Mouse (Mus musculus): Measurements from ENCODE around the gene Brd3. TPM values are rescaled to one million over a fixed set of nuclear protein-coding genes. Genes with fewer than 3 reads are reported as not detected.
"Not testable (repeated sequence)": the region's sequence is repeated elsewhere in the genome, so short reads cannot be mapped to it uniquely, and the experiment has no call there.

Gene Brd3
- total RNA-seq (2014; rRNA removed) (40.4 and 58.5 TPM in 2 replicates), polyA plus RNA-seq (2015; fragmentation: Nextera tagmentation; extraction: Ambion mirVana) (119 and 135 TPM in 2 replicates)

- 69% methylated on average over 4 of the region's 4 CpGs for WGBS
- ATAC-seq (no peak), DNase-seq (no peak)
- H3K9me3 ChIP-seq (ENCODE audit: low read length), result no peaks in the 10 kb centered on the region
- H3K9ac ChIP-seq, result no peak within 1 kb of the TSS
- H3K27ac ChIP-seq (ENCODE audit: low read depth, low read length), result no peak within 1 kb of the TSS
- H3K4me2 ChIP-seq (ENCODE audit: low read depth), result no peak within 1 kb of the TSS
- H3K4me1 ChIP-seq (ENCODE audit: insufficient read depth), result no peaks in the 10 kb centered on the region
- H3K27me3 ChIP-seq (ENCODE audit: insufficient read depth, low read length), result no peaks in the 10 kb centered on the region
- no peak within 1 kb of the TSS for H3K4me3 ChIP-seq (ENCODE audit: low read depth, low read length)
- H3K36me3 ChIP-seq (ENCODE audit: insufficient read depth), result no peaks in the 10 kb centered on the region
- no peak for TF ChIP-seq CTCF (IDR thresholded peaks at IDR 0.05; ENCODE audit: low read depth)
Measured at GRCm38 (mm10) chr2:27507562-27507961, at the start of gene Brd3. Brd3 (minus strand) TSS chr2:27507662.

GRCm38 (mm10) chr2:27556921-27557320 lies 49.5 kb upstream of the Brd3 start:
- DNase-seq (no peak), ATAC-seq (no peak)
- no peak overlapping the region for H3K9ac ChIP-seq
- no peaks in the 10 kb centered on the region for H3K36me3 ChIP-seq (ENCODE audit: insufficient read depth)
- H3K4me1 ChIP-seq (ENCODE audit: insufficient read depth), result no peaks in the 10 kb centered on the region
- H3K27ac ChIP-seq (ENCODE audit: low read depth, low read length), result no peak overlapping the region
- no peaks in the 10 kb centered on the region for H3K9me3 ChIP-seq (ENCODE audit: low read length)
- H3K4me3 ChIP-seq (ENCODE audit: low read depth, low read length), result no peak overlapping the region
- 84% methylated on average over 6 of the region's 6 CpGs for WGBS
- no peak overlapping the region for H3K4me2 ChIP-seq (ENCODE audit: low read depth)
- no peak for TF ChIP-seq CTCF (IDR thresholded peaks at IDR 0.05; ENCODE audit: low read depth)
- H3K27me3 ChIP-seq (ENCODE audit: insufficient read depth, low read length), result no peaks in the 10 kb centered on the region

- no peak for ATAC-seq
- Histone ChIP-seq H3K4me1 (ENCODE audit: insufficient read depth) (no peaks in the 10 kb centered on the region), H3K4me2 (ENCODE audit: low read depth) (no peak overlapping the region), H3K9me3 (ENCODE audit: low read length) (no peaks in the 10 kb centered on the region), H3K27ac (ENCODE audit: low read depth, low read length) (no peak overlapping the region), H3K9ac (no peak overlapping the region), H3K4me3 (ENCODE audit: low read depth, low read length) (no peak overlapping the region), H3K36me3 (ENCODE audit: insufficient read depth) (no peaks in the 10 kb centered on the region), H3K27me3 (ENCODE audit: insufficient read depth, low read length) (no peaks in the 10 kb centered on the region)
- TF ChIP-seq CTCF (IDR thresholded peaks at IDR 0.05; ENCODE audit: low read depth), result no peak
- 81% methylated on average over 9 of the region's 9 CpGs for WGBS
- DNase-seq, result no peak
Measured at GRCm38 (mm10) chr2:27554308-27554707, 46.8 kb upstream of the Brd3 start.

- DNase-seq (peak; percentile 88), ATAC-seq (no peak; the same call in 1 of the 2 replicates)
- TF ChIP-seq CTCF (IDR thresholded peaks at IDR 0.05; ENCODE audit: low read depth), result peak; percentile 97
- Histone ChIP-seq H3K27ac (ENCODE audit: low read depth, low read length) (no peak overlapping the region), H3K4me2 (ENCODE audit: low read depth) (no peak overlapping the region), H3K36me3 (ENCODE audit: insufficient read depth) (no peaks in the 10 kb centered on the region), H3K4me3 (ENCODE audit: low read depth, low read length) (no peak overlapping the region), H3K9ac (no peak overlapping the region), H3K9me3 (ENCODE audit: low read length) (no peaks in the 10 kb centered on the region), H3K27me3 (ENCODE audit: insufficient read depth, low read length) (no peaks in the 10 kb centered on the region), H3K4me1 (ENCODE audit: insufficient read depth) (no peaks in the 10 kb centered on the region)
- WGBS, result 23% methylated on average over 7 of the region's 7 CpGs
Measured at GRCm38 (mm10) chr2:27552620-27553287, 45.3 kb upstream of the Brd3 start.

GRCm38 (mm10) chr2:27548664-27549369 lies 41.4 kb upstream of the Brd3 start:
- WGBS, result 84% methylated on average over 1 of the region's 1 CpGs
- H3K9ac ChIP-seq, result no peak overlapping the region
- no peaks in the 10 kb centered on the region for H3K36me3 ChIP-seq (ENCODE audit: insufficient read depth)
- no peak overlapping the region for H3K4me2 ChIP-seq (ENCODE audit: low read depth)
- no peak overlapping the region for H3K4me3 ChIP-seq (ENCODE audit: low read depth, low read length)
- no peaks in the 10 kb centered on the region for H3K9me3 ChIP-seq (ENCODE audit: low read length)
- ATAC-seq, result no peak
- H3K27me3 ChIP-seq (ENCODE audit: insufficient read depth, low read length), result no peaks in the 10 kb centered on the region
- H3K4me1 ChIP-seq (ENCODE audit: insufficient read depth), result no peaks in the 10 kb centered on the region
- DNase-seq, result no peak
- no peak for TF ChIP-seq CTCF (IDR thresholded peaks at IDR 0.05; ENCODE audit: low read depth)
- no peak overlapping the region for H3K27ac ChIP-seq (ENCODE audit: low read depth, low read length)

GRCm38 (mm10) chr2:27547986-27548385 lies 40.5 kb upstream of the Brd3 start:
- Histone ChIP-seq H3K9ac (no peak overlapping the region), H3K4me3 (ENCODE audit: low read depth, low read length) (no peak overlapping the region), H3K4me1 (ENCODE audit: insufficient read depth) (no peaks in the 10 kb centered on the region), H3K4me2 (ENCODE audit: low read depth) (no peak overlapping the region), H3K36me3 (ENCODE audit: insufficient read depth) (no peaks in the 10 kb centered on the region), H3K9me3 (ENCODE audit: low read length) (no peaks in the 10 kb centered on the region), H3K27me3 (ENCODE audit: insufficient read depth, low read length) (no peaks in the 10 kb centered on the region), H3K27ac (ENCODE audit: low read depth, low read length) (no peak overlapping the region)
- TF ChIP-seq CTCF (IDR thresholded peaks at IDR 0.05; ENCODE audit: low read depth), result no peak
- ATAC-seq, result no peak
- DNase-seq, result no peak
- 96% methylated on average over 2 of the region's 2 CpGs for WGBS

- no peak for DNase-seq
- Histone ChIP-seq H3K27me3 (ENCODE audit: insufficient read depth, low read length) (no peaks in the 10 kb centered on the region), H3K9ac (no peak overlapping the region), H3K27ac (ENCODE audit: low read depth, low read length) (no peak overlapping the region), H3K36me3 (ENCODE audit: insufficient read depth) (no peaks in the 10 kb centered on the region), H3K4me3 (ENCODE audit: low read depth, low read length) (no peak overlapping the region), H3K4me1 (ENCODE audit: insufficient read depth) (no peaks in the 10 kb centered on the region), H3K9me3 (ENCODE audit: low read length) (no peaks in the 10 kb centered on the region), H3K4me2 (ENCODE audit: low read depth) (no peak overlapping the region)
- 57% methylated on average over 1 of the region's 1 CpGs for WGBS
- no peak for TF ChIP-seq CTCF (IDR thresholded peaks at IDR 0.05; ENCODE audit: low read depth)
- no peak for ATAC-seq
Measured at GRCm38 (mm10) chr2:27547326-27547725, 39.9 kb upstream of the Brd3 start.

- not testable (repeated sequence) for H3K4me3 ChIP-seq (ENCODE audit: low read depth, low read length); H3K4me2 ChIP-seq (ENCODE audit: low read depth); H3K27ac ChIP-seq (ENCODE audit: low read depth, low read length); DNase-seq; H3K36me3 ChIP-seq (ENCODE audit: insufficient read depth); H3K27me3 ChIP-seq (ENCODE audit: insufficient read depth, low read length); H3K4me1 ChIP-seq (ENCODE audit: insufficient read depth); H3K9ac ChIP-seq; ATAC-seq; H3K9me3 ChIP-seq (ENCODE audit: low read length)
- WGBS, result 95% methylated on average over 8 of the region's 8 CpGs
Measured at GRCm38 (mm10) chr2:27546041-27546440, 38.6 kb upstream of the Brd3 start.

GRCm38 (mm10) chr2:27545517-27545916 lies 38.1 kb upstream of the Brd3 start:
- H3K4me2 ChIP-seq (ENCODE audit: low read depth); H3K27ac ChIP-seq (ENCODE audit: low read depth, low read length); H3K27me3 ChIP-seq (ENCODE audit: insufficient read depth, low read length); H3K36me3 ChIP-seq (ENCODE audit: insufficient read depth); DNase-seq; ATAC-seq; H3K4me1 ChIP-seq (ENCODE audit: insufficient read depth); H3K9ac ChIP-seq; H3K9me3 ChIP-seq (ENCODE audit: low read length); H3K4me3 ChIP-seq (ENCODE audit: low read depth, low read length): not testable (repeated sequence)
- 70% methylated on average over 3 of the region's 3 CpGs for WGBS
